18 mouse cellular contexts compared by ENCODE assay signal in genomic region chr1:43439261-43439660, GRCm38 (mm10). TPM values are rescaled to one million over a fixed set of nuclear protein-coding genes. Genes with fewer than 3 reads are reported as not detected.
DNase-seq lines count a peak whose midpoint lies in the region; ATAC-seq and TF ChIP-seq lines count a peak whose summit lies in the region.
"Had no signal": no experiment of that assay in that cellular context is flagged by ENCODE, and none has a peak within 500 bp of the region (broad histone marks: within the 10 kb centered on the region; RNA-seq: fewer than 3 reads in every experiment).

No protein-coding gene starts in this region.

- H3K36me3 ChIP-seq in kidney, adult 2 months (ENCODE audit: control insufficient read depth, insufficient read depth, low read length), result no peaks in the 10 kb centered on the region
- no peaks in the 10 kb centered on the region for H3K36me3 ChIP-seq in kidney, embryonic 14.5 days (ENCODE audit: control insufficient read depth, insufficient read depth, low read length)
- H3K36me3 ChIP-seq: G1E had no signal

- no peaks in the 10 kb centered on the region; the same call in 1 of the 2 replicates for H3K4me1 ChIP-seq in kidney, adult 2 months (ENCODE audit: control insufficient read depth, insufficient read depth, low read length)
- 0 out of 2 replicates have a peak, but pooled peaks cover 2% of the 10 kb centered on the region for H3K4me1 ChIP-seq in kidney, embryonic 14.5 days (ENCODE audit: control insufficient read depth, insufficient read depth, low read length)

- ATAC-seq in kidney, embryonic 14.5 days (ENCODE audit: low FRiP score, low TSS enrichment), result no peak
- ATAC-seq: activated CD4-positive, CD25-positive, alpha-beta regulatory T cell, adult 4 months; CD4-positive, CD25-positive, alpha-beta regulatory T cell, adult 4 months; Patski had no signal

- no peaks in the 10 kb centered on the region for H3K9me3 ChIP-seq in kidney, embryonic 14.5 days (ENCODE audit: control insufficient read depth, low read length)
- H3K9me3 ChIP-seq: G1E had no signal

- TF ChIP-seq CTCF in kidney, adult 2 months (conservative IDR thresholded peaks at IDR 0.05; ENCODE audit: insufficient read depth, insufficient read length, low read depth, low read length), result no peak

- DNase-seq in kidney, adult 2 months, result peak; percentile 57
- no peak for DNase-seq in kidney, postnatal 14 days
- DNase-seq in kidney, adult 9 months, result peak; percentile 56
- DNase-seq: adrenal gland, adult 2 months; adrenal gland, adult 8-10 months; adrenal gland, postnatal 10 days; adrenal gland, postnatal 14 days; adrenal gland, postnatal 25 days; adrenal gland, postnatal 36 days; B cell, adult 2 months; cerebellum, adult 11 months; cerebellum, adult 11-12 months; cerebellum, adult 18-20 months had no signal

- H3K9ac ChIP-seq in kidney, embryonic 14.5 days (ENCODE audit: low read depth, low read length), result no peak overlapping the region

- no peaks in the 10 kb centered on the region for H3K27me3 ChIP-seq in kidney, adult 2 months (replicated peaks; ENCODE audit: control insufficient read depth, insufficient read depth, low read length)
- H3K27me3 ChIP-seq in kidney, embryonic 14.5 days (ENCODE audit: control insufficient read depth, insufficient read depth, low read length), result no peaks in the 10 kb centered on the region
- H3K27me3 ChIP-seq: Patski had no signal

- H3K4me3 ChIP-seq in kidney, adult 2 months (ENCODE audit: insufficient read depth, low read depth, low read length), result no peak overlapping the region
- H3K4me3 ChIP-seq in kidney, embryonic 14.5 days (ENCODE audit: low read length), result no peak overlapping the region

- TF ChIP-seq POLR2A in kidney, adult 2 months (IDR thresholded peaks at IDR 0.05; ENCODE audit: low read depth, low read length), result no peak

- H3K27ac ChIP-seq in kidney, adult 2 months (ENCODE audit: insufficient read depth, low read depth, low read length), result no peak overlapping the region
- H3K27ac ChIP-seq in kidney, embryonic 14.5 days (ENCODE audit: low read depth, low read length), result no peak overlapping the region

- 70% methylated on average over 1 of the region's 1 CpGs for WGBS in kidney, adult 2 months
- WGBS in kidney, embryonic 14.5 days, result 83% methylated on average over 1 of the region's 1 CpGs

- H3K4me2 ChIP-seq in kidney, embryonic 14.5 days (replicated peaks; ENCODE audit: low read depth, low read length), result no peak overlapping the region

RNA-seq across cellular contexts. Expression of gene Nck2, which starts 5.1 kb away (rescaled TPM):
- polyA plus RNA-seq in kidney, adult 2 months (2012; rRNA removed), result 19.1 and 23.7 TPM in 2 replicates
- 43.6 and 54.0 TPM in 2 replicates for polyA plus RNA-seq in kidney, embryonic 14.5 days (2014; fragmentation: Nextera tagmentation; extraction: Ambion mirVana)
